Mouse (Mus musculus): Measurements from ENCODE around the gene Parl.

GRCm38 (mm10) chr16:20237426-20237825 is 64.8 kb downstream of the Parl start:
- TF ChIP-seq POLR2A (IDR thresholded peaks at IDR 0.05; ENCODE audit: borderline replicate concordance, control insufficient read depth, low read depth, low read length) (no peak), CTCF (IDR thresholded peaks at IDR 0.05; ENCODE audit: control insufficient read depth, insufficient read depth, low read length) (no peak)
